Mouse (Mus musculus) cerebral cortex, adult 2 months (tissue): Measurements from ENCODE around the gene Cox4i2.

Experiments
- WGBS: fragments of 180-500 bp; shearing (Covaris S2); methylation state at CpG from one replicate; pipeline ENCODE4 v1.1.7; 2018; 5-methylcytosine and 5-hydroxymethylcytosine counted together

Gene Cox4i2

GRCm38 (mm10) chr2:152802303-152802702, 48.3 kb downstream of the Cox4i2 start:
- WGBS = 73% methylated on average over 10 of the region's 10 CpGs

DNA sequence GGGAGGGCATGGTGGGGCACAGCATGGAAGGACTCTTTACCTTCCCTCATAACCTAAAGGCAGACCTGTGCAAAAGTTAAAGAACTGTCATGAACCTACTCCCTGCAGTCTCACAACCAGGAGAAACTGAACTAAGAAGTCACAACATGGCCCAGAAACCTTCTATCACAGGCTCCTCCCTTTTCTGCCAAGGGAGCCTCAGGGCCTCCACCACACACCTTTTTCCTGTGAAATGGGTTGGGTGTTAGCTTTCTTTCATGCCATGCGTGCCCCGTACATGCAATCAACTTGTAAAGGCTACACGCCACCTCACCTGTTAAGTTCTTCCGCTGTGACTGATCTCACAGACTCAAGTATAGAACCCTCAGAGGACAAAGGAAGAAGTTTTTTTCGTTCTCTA, 49.1 kb downstream of the Cox4i2 start:
- 94% methylated on average over 5 of the region's 5 CpGs for whole genome bisulfite sequencing

DNA sequence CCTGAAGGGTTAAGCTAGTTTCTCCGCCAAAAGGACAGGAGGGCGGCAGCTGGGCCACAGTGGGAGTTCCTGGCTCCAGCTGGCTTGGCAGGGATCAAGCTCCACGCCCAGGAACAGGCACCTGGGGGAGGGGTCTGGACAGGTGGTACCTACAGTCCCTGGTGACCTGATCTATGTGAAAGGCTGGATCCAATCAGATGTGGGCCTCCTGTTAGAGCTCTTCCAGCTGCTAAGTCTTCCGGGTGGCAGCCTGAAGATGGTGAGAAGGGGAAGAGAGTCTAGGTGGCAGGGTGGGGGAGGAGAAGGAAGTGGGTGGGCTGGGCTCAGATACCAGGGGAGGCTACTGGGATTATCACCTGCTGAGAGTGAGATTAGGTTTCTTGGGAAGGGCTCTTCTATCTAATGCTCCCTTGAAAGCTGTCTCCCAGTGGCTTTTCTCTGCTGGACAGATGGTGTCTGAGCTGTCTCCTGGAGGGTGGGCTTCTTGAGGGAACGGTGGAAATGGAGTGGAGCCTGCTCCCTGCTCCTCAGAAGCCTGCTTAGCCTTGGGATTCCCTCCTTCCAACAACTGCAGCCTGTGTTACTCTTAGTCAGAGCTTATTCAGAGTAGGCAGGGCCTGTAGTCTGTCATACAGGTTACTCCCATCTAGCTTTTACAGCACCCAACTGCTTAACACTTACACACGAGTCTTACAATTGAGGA, 50.6 kb downstream of the Cox4i2 start:
- WGBS = 8% methylated on average over 6 of the region's 6 CpGs

DNA sequence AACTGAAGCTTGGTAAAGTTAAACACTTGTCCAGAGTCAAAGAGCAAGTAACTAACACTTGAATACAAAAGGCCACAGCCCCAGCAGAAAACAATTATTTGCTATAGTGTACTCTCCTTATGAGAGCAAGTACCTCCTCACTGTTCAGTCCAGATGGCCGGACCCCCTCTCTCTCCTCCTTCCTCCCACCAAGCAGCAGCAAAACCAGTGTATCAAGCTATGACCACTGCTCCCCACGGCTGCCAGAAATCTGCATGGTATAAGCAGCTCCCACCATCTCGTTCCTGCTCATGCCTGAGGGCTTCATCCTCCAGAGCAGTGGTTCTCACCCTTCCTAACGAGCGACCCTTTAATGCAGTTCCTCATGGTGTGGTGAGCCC, 51.1 kb downstream of the Cox4i2 start:
- 53% methylated on average over 5 of the region's 5 CpGs for WGBS

DNA sequence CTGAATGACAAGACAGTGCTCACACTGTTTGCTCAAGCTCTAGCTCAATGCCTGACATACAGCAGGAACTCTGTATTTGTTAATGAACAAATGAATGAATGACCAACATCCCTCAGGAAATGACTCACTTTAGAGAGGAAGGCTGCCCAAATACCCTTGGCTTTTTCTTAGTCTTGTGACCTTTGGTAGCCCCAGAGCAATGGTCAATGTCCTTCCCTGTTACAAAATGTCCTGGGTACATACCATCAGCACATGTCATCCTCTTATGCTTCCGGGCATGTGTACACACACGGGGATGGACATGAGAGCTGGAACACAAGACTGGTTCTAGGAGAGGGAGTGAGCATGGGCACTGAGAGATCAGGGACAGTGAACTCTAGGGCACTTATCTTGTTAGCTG, 52.1 kb downstream of the Cox4i2 start:
- WGBS = 70% methylated on average over 2 of the region's 2 CpGs

DNA sequence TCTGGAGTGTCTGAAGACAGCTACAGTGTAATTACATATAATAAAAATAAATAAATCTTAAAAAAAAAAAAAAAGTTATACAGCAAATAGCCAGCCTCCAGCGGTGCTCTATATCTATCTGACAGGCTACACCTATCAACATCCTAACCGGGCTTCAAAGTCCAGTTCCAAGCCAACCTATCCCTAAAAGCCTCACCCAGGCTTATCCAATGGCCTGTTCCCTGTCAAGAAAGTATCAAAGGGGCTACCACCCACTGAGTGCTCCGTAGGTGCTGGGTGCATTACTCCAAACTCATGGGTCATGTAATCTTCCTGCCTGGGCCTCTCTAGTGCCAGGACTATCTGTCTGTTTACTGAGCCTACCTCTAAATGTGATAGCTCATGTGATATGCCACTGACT, 54.2 kb downstream of the Cox4i2 start:
- 84% methylated on average over 3 of the region's 3 CpGs for WGBS

GRCm38 (mm10) chr2:152810158-152810941, 56.4 kb downstream of the Cox4i2 start:
- WGBS = 63% methylated on average over 5 of the region's 5 CpGs

GRCm38 (mm10) chr2:152811336-152812165, 57.6 kb downstream of the Cox4i2 start:
- 48% methylated on average over 3 of the region's 3 CpGs for WGBS

GRCm38 (mm10) chr2:152813232-152813631, 59.3 kb downstream of the Cox4i2 start:
- WGBS = 94% methylated on average over 1 of the region's 1 CpGs

DNA sequence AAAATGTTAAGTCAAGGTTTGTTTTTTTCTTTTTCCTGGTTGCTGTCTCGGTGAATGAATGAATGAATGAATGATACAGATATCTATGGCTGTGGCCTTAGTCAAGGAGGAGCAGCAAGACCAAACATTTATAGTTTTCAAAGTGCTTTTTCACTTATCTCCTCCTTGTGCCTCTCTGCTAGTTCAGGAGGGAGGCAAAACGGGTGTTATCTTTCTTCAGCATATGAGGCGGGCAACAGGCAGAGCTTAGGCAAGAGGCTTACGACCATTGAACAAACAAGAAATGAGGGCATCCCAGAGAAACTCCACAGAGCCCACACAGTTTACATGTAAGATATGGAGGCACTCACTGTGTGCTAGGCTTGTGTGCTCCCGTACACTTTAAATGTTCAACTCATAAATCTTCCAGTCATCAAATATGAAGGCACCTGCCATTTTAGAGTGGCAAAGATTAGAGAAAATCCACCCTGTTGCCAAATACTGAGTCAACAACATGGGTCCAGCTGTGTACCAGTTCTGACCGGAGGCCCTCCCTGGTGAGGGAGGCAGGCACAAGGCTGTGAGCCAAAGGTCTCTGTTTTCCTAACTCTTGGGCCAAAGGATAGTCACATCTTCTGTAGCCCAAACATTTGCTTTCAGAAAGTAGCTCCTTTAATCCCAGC, 60.4 kb downstream of the Cox4i2 start:
- 79% methylated on average over 6 of the region's 6 CpGs for WGBS
